In the genomic region with DNA sequence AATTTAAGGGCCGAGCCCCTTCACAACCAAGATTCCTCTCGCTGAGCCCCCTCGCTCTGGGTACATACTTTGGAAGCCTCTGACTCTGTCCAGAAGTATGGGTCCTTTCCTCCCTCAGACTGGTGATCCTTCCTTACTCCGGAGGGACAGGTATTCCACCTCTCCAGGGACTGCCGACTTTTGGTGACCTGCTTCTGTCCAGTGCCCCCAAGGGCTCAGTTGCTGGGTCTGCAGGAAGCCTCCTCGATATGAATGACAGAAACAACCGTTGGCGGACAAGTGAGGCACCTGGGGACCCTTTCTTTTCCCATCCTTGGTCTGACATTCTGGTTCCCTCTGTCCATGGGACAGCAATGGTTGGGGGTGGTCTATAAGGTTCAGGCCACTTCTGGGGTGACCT, we compare ENCODE assay signal across 10 mouse cellular contexts. TPM values are rescaled to one million over a fixed set of nuclear protein-coding genes. Genes with fewer than 3 reads are reported as not detected.
A peak's percentile ranks its signal among the peaks of the same experiment; 100 is the strongest.
DNase-seq lines count a peak whose midpoint lies in the region; ATAC-seq and TF ChIP-seq lines count a peak whose summit lies in the region.
"Had no signal": no experiment of that assay in that cellular context is flagged by ENCODE, and none has a peak within 500 bp of the region (broad histone marks: within the 10 kb centered on the region; RNA-seq: fewer than 3 reads in every experiment).

No protein-coding gene starts in this region.

- no peak for ATAC-seq in limb, embryonic 15.5 days (ENCODE audit: insufficient number of reproducible peaks, low FRiP score, low TSS enrichment, low read depth)
- no peak for ATAC-seq in megakaryocyte progenitor cell, adult 5-6 weeks (replicated peaks; ENCODE audit: poor library complexity)

- TF ChIP-seq POLR2A in testis, adult 2 months (IDR thresholded peaks at IDR 0.05; ENCODE audit: control insufficient read depth, low read depth, low read length), result 0 out of 2 replicates have a peak, but pooled peaks have one; percentile 15

- H3K27me3 ChIP-seq in testis, adult 2 months (ENCODE audit: control insufficient read depth, insufficient read depth, low read length), result no peaks in the 10 kb centered on the region
- H3K27me3 ChIP-seq in limb, embryonic 15.5 days, result peaks cover 41% of the 10 kb centered on the region

- peak overlapping the region; percentile 88 for H3K4me3 ChIP-seq in testis, adult 2 months (ENCODE audit: control insufficient read depth, low read depth, low read length)
- peak overlapping the region; percentile 68 for H3K4me3 ChIP-seq in limb, embryonic 15.5 days

- 29% methylated on average over 8 of the region's 8 CpGs for WGBS in limb, embryonic 15.5 days

- peak overlapping the region; percentile 84 for H3K4me2 ChIP-seq in limb, embryonic 15.5 days

- peak overlapping the region; percentile 63; the same call in 1 of the 2 replicates for H3K27ac ChIP-seq in testis, adult 2 months (ENCODE audit: control insufficient read depth, insufficient read depth, low read depth, low read length)
- H3K27ac ChIP-seq in limb, embryonic 15.5 days, result no peak overlapping the region

- H3K9ac ChIP-seq in limb, embryonic 15.5 days, result peak overlapping the region; percentile 73

- DNase-seq in cerebellum, adult 9-10 months, result peak; percentile 61
- DNase-seq in cerebellum, adult 11 months, result no peak
- no peak for DNase-seq in testis, postnatal 10 days (ENCODE audit: low spot score)
- DNase-seq in c-Kit-positive CD71-positive TER-119-positive erythroid progenitor cells, embryonic 14.5 days (ENCODE audit: low spot score), result no peak
- DNase-seq in Muller cell, postnatal 12 days (ENCODE audit: inconsistent ontology term), result no peak

- no peaks in the 10 kb centered on the region for H3K9me3 ChIP-seq in limb, embryonic 15.5 days

- H3K36me3 ChIP-seq in testis, adult 2 months (ENCODE audit: control insufficient read depth, insufficient read depth, low read length), result no peaks in the 10 kb centered on the region
- no peaks in the 10 kb centered on the region for H3K36me3 ChIP-seq in limb, embryonic 15.5 days

- no peak for TF ChIP-seq CTCF in testis, adult 2 months (IDR thresholded peaks at IDR 0.05; ENCODE audit: control insufficient read depth, insufficient read depth, insufficient replicate concordance, low read depth, low read length)

- H3K4me1 ChIP-seq in testis, adult 2 months (ENCODE audit: control insufficient read depth, insufficient read depth, low read length), result peaks cover 51% of the 10 kb centered on the region
- H3K4me1 ChIP-seq in limb, embryonic 15.5 days, result peaks cover 62% of the 10 kb centered on the region

RNA-seq across cellular contexts. Expression of gene U2af2, which starts 4.6 kb away (rescaled TPM):
- 85.7 and 88.5 TPM in 2 replicates for polyA plus RNA-seq in testis, adult 2 months (2012; rRNA removed)
- polyA plus RNA-seq in limb, embryonic 15.5 days (2015; fragmentation: Nextera tagmentation; extraction: Ambion mirVana), result 103 and 117 TPM in 2 replicates
- 99.3 TPM in 2 replicates for total RNA-seq in megakaryocyte progenitor cell, adult 5-6 weeks (2015)
- 225 and 247 TPM in 2 replicates for total RNA-seq in megakaryocyte progenitor cell, adult 5-6 weeks (2017)

RNA-seq across cellular contexts. Expression of gene Zfp580, which starts 6.0 kb away (rescaled TPM):
- 9.4 and 11.1 TPM in 2 replicates for polyA plus RNA-seq in testis, adult 2 months (2012; rRNA removed)
- polyA plus RNA-seq in limb, embryonic 15.5 days (2015; fragmentation: Nextera tagmentation; extraction: Ambion mirVana), result 32.0 and 33.8 TPM in 2 replicates
- 2.3 and 3.0 TPM in 2 replicates for total RNA-seq in megakaryocyte progenitor cell, adult 5-6 weeks (2015)
- 0.24 and 0.67 TPM in 2 replicates for total RNA-seq in megakaryocyte progenitor cell, adult 5-6 weeks (2017)

RNA-seq across cellular contexts. Expression of gene Zfp784, which starts 19.1 kb away (rescaled TPM):
- polyA plus RNA-seq in testis, adult 2 months (2012; rRNA removed), result 4.3 and 5.2 TPM in 2 replicates
- polyA plus RNA-seq in limb, embryonic 15.5 days (2015; fragmentation: Nextera tagmentation; extraction: Ambion mirVana), result 5.9 and 7.1 TPM in 2 replicates
- total RNA-seq in megakaryocyte progenitor cell, adult 5-6 weeks (2015), result 0.72 and 1.5 TPM in 2 replicates
- total RNA-seq in megakaryocyte progenitor cell, adult 5-6 weeks (2017), result 1.6 and 1.7 TPM in 2 replicates

RNA-seq across cellular contexts. Expression of gene Epn1, which starts 22.7 kb away (rescaled TPM):
- 91.7 and 103 TPM in 2 replicates for polyA plus RNA-seq in testis, adult 2 months (2012; rRNA removed)
- 59.8 and 63.0 TPM in 2 replicates for polyA plus RNA-seq in limb, embryonic 15.5 days (2015; fragmentation: Nextera tagmentation; extraction: Ambion mirVana)
- 41.0 and 42.0 TPM in 2 replicates for total RNA-seq in megakaryocyte progenitor cell, adult 5-6 weeks (2015)
- total RNA-seq in megakaryocyte progenitor cell, adult 5-6 weeks (2017), result 37.0 and 51.5 TPM in 2 replicates

RNA-seq across cellular contexts. Expression of gene 4632433K11Rik, which starts 23.5 kb away (rescaled TPM):
- not detected in 2 replicates for polyA plus RNA-seq in testis, adult 2 months (2012; rRNA removed)
- not detected in 2 replicates for polyA plus RNA-seq in limb, embryonic 15.5 days (2015; fragmentation: Nextera tagmentation; extraction: Ambion mirVana)
- total RNA-seq in megakaryocyte progenitor cell, adult 5-6 weeks (2015), result not detected in 2 replicates
- 0.88 TPM in 1 of 2 replicates, not detected in the other for total RNA-seq in megakaryocyte progenitor cell, adult 5-6 weeks (2017)
- total RNA-seq: heart, postnatal 25 days had no signal
- polyA plus RNA-seq: liver, adult 2 months had no signal
